ENCODE assay signal across 9 mouse cellular contexts in genomic region chr8:13461843-13462242, GRCm38 (mm10). TPM values are rescaled to one million over a fixed set of nuclear protein-coding genes. Genes with fewer than 3 reads are reported as not detected.
DNase-seq lines count a peak whose midpoint lies in the region; ATAC-seq and TF ChIP-seq lines count a peak whose summit lies in the region.
"Had no signal": no experiment of that assay in that cellular context is flagged by ENCODE, and none has a peak within 500 bp of the region (broad histone marks: within the 10 kb centered on the region; RNA-seq: fewer than 3 reads in every experiment).

No protein-coding gene starts in this region.

- DNase-seq in heart, adult 2 months, result peak; percentile 73 to 85
- DNase-seq in c-Kit-negative CD71-positive TER-119-positive erythroid progenitor cells, embryonic 14.5 days (ENCODE audit: low read depth, low spot score), result peak; percentile 21
- DNase-seq in forebrain, postnatal 0 days, result peak; percentile 66
- DNase-seq in left cerebral cortex, postnatal 25 days (ENCODE audit: low spot score in 2 of 2), result peak; percentile 76 to 82
- DNase-seq in thymus, adult 2 months, result peak; percentile 77

- peaks cover 6% of the 10 kb centered on the region for H3K4me1 ChIP-seq in heart, adult 2 months (ENCODE audit: control insufficient read depth, insufficient read depth, low read length)
- no peaks in the 10 kb centered on the region for H3K4me1 ChIP-seq in heart, embryonic 11.5 days (ENCODE audit: control insufficient read depth, insufficient read depth, low read length)
- H3K4me1 ChIP-seq in forebrain, postnatal 0 days (ENCODE audit: insufficient read depth), result no peaks in the 10 kb centered on the region
- H3K4me1 ChIP-seq in intestine, embryonic 16.5 days (ENCODE audit: control insufficient read depth, insufficient read depth, low read length), result no peaks in the 10 kb centered on the region
- H3K4me1 ChIP-seq in olfactory bulb, adult 2 months (ENCODE audit: control insufficient read depth, insufficient read depth, low read length), result no peaks in the 10 kb centered on the region
- H3K4me1 ChIP-seq in thymus, adult 2 months (replicated peaks; ENCODE audit: control insufficient read depth, insufficient read depth, low read length), result no peaks in the 10 kb centered on the region
- H3K4me1 ChIP-seq: midbrain, embryonic 12.5 days had no signal

- TF ChIP-seq CTCF in heart, adult 2 months (IDR thresholded peaks at IDR 0.05), result peak; percentile 91
- TF ChIP-seq CTCF in forebrain, postnatal 0 days (IDR thresholded peaks at IDR 0.05; ENCODE audit: low read depth), result peak; percentile 79
- TF ChIP-seq CTCF in olfactory bulb, adult 2 months (IDR thresholded peaks at IDR 0.05; ENCODE audit: insufficient read depth, low read depth, low read length), result peak; percentile 59
- TF ChIP-seq CTCF in thymus, adult 2 months (IDR thresholded peaks at IDR 0.05; ENCODE audit: borderline replicate concordance, control insufficient read depth, extremely low read depth, insufficient read depth, low read length, poor library complexity), result peak; percentile 93

- 40% methylated on average over 4 of the region's 4 CpGs for WGBS in heart, adult 2 months
- WGBS in heart, embryonic 11.5 days (ENCODE audit: insufficient replicate concordance), result 31% methylated on average over 4 of the region's 4 CpGs
- 35% methylated on average over 4 of the region's 4 CpGs for WGBS in forebrain, postnatal 0 days
- 41% methylated on average over 4 of the region's 4 CpGs for WGBS in intestine, embryonic 16.5 days
- WGBS in olfactory bulb, adult 2 months, result 40% methylated on average over 4 of the region's 4 CpGs
- 39% methylated on average over 4 of the region's 4 CpGs for WGBS in thymus, adult 2 months

- H3K4me3 ChIP-seq in heart, adult 2 months, result no peak overlapping the region
- H3K4me3 ChIP-seq in heart, embryonic 11.5 days (ENCODE audit: low read depth, low read length), result no peak overlapping the region
- no peak overlapping the region for H3K4me3 ChIP-seq in forebrain, postnatal 0 days (ENCODE audit: low read depth, low read length)
- no peak overlapping the region for H3K4me3 ChIP-seq in intestine, embryonic 16.5 days (ENCODE audit: low read length)
- no peak overlapping the region for H3K4me3 ChIP-seq in olfactory bulb, adult 2 months (ENCODE audit: insufficient read depth, low read depth, low read length)
- H3K4me3 ChIP-seq in thymus, adult 2 months (ENCODE audit: control insufficient read depth, insufficient read depth, low read length), result no peak overlapping the region
- H3K4me3 ChIP-seq: midbrain, embryonic 12.5 days had no signal

- intact Hi-C loops in heart, adult 2 months (cut with DNase I), result loop anchor here (1.0 kb wide), 1 partner anchor 51 kb away; no protein-coding TSS in a partner anchor
- intact Hi-C loops in left cerebral cortex, postnatal 25 days (cut with DNase I), result loop anchor here (1.0 to 5.0 kb wide), 2 partner anchors 51 to 85 kb away; no protein-coding TSS in a partner anchor

- no peak for ATAC-seq in heart, embryonic 11.5 days (replicated peaks; ENCODE audit: insufficient number of reproducible peaks, low FRiP score, low TSS enrichment)
- ATAC-seq in forebrain, postnatal 0 days, result peak; percentile 50; the same call in 1 of the 2 replicates
- ATAC-seq in intestine, embryonic 16.5 days, result peak; percentile 56

- no peak overlapping the region for H3K4me2 ChIP-seq in heart, embryonic 11.5 days
- no peak overlapping the region for H3K4me2 ChIP-seq in forebrain, postnatal 0 days (ENCODE audit: low read depth)
- H3K4me2 ChIP-seq in intestine, embryonic 16.5 days (ENCODE audit: low read depth, low read length), result no peak overlapping the region
- H3K4me2 ChIP-seq: midbrain, embryonic 12.5 days had no signal

- H3K79me2 ChIP-seq in heart, adult 2 months (replicated peaks; ENCODE audit: control insufficient read depth, insufficient read depth, low read length), result no peaks in the 10 kb centered on the region

- H3K9ac ChIP-seq in heart, adult 2 months (ENCODE audit: low read depth, low read length), result no peak overlapping the region
- no peak overlapping the region for H3K9ac ChIP-seq in heart, embryonic 11.5 days (ENCODE audit: low read depth, low read length)
- no peak overlapping the region for H3K9ac ChIP-seq in forebrain, postnatal 0 days
- H3K9ac ChIP-seq in intestine, embryonic 16.5 days (ENCODE audit: low read depth, low read length), result no peak overlapping the region
- H3K9ac ChIP-seq: midbrain, embryonic 12.5 days had no signal

- peak; percentile 56; the same call in 1 of the 2 replicates for TF ChIP-seq EP300 in heart, adult 2 months (IDR thresholded peaks at IDR 0.05; ENCODE audit: insufficient read depth, low read depth, low read length)

- no peak for TF ChIP-seq POLR2A in heart, adult 2 months (IDR thresholded peaks at IDR 0.05; ENCODE audit: insufficient read depth, low read depth, low read length)
- TF ChIP-seq POLR2A in olfactory bulb, adult 2 months (IDR thresholded peaks at IDR 0.05; ENCODE audit: insufficient read depth, low read depth, low read length), result no peak
- no peak for TF ChIP-seq POLR2A in thymus, adult 2 months (IDR thresholded peaks at IDR 0.05; ENCODE audit: control insufficient read depth, extremely low read depth, insufficient read depth, low read length, poor library complexity)

- peak overlapping the region; percentile 33 for H3K27ac ChIP-seq in heart, adult 2 months
- no peak overlapping the region for H3K27ac ChIP-seq in heart, embryonic 11.5 days (ENCODE audit: low read depth, low read length)
- no peak overlapping the region for H3K27ac ChIP-seq in forebrain, postnatal 0 days (ENCODE audit: low read depth, low read length)
- H3K27ac ChIP-seq in intestine, embryonic 16.5 days (ENCODE audit: low read length), result no peak overlapping the region
- H3K27ac ChIP-seq in olfactory bulb, adult 2 months (ENCODE audit: insufficient read depth, low read depth, low read length), result no peak overlapping the region
- no peak overlapping the region for H3K27ac ChIP-seq in thymus, adult 2 months (ENCODE audit: control insufficient read depth, insufficient read depth, low read length)
- H3K27ac ChIP-seq: midbrain, embryonic 12.5 days had no signal

- no peaks in the 10 kb centered on the region for H3K9me3 ChIP-seq in heart, embryonic 11.5 days (replicated peaks; ENCODE audit: control insufficient read depth, low read length)
- H3K9me3 ChIP-seq in forebrain, postnatal 0 days (ENCODE audit: low read length), result no peaks in the 10 kb centered on the region
- H3K9me3 ChIP-seq in intestine, embryonic 16.5 days (ENCODE audit: control insufficient read depth, low read length), result no peaks in the 10 kb centered on the region
- H3K9me3 ChIP-seq: midbrain, embryonic 12.5 days had no signal

- H3K36me3 ChIP-seq in heart, adult 2 months (ENCODE audit: control insufficient read depth, insufficient read depth, low read length), result no peaks in the 10 kb centered on the region
- H3K36me3 ChIP-seq in heart, embryonic 11.5 days (ENCODE audit: control insufficient read depth, insufficient read depth, low read length), result no peaks in the 10 kb centered on the region
- H3K36me3 ChIP-seq in forebrain, postnatal 0 days (ENCODE audit: insufficient read depth), result no peaks in the 10 kb centered on the region
- H3K36me3 ChIP-seq in intestine, embryonic 16.5 days (ENCODE audit: control insufficient read depth, insufficient read depth, low read length), result no peaks in the 10 kb centered on the region; the same call in 1 of the 2 replicates
- H3K36me3 ChIP-seq in thymus, adult 2 months (ENCODE audit: control insufficient read depth, insufficient read depth, low read length), result no peaks in the 10 kb centered on the region
- H3K36me3 ChIP-seq: midbrain, embryonic 12.5 days had no signal

- no peaks in the 10 kb centered on the region for H3K27me3 ChIP-seq in heart, adult 2 months (ENCODE audit: control insufficient read depth, insufficient read depth, low read length)
- no peaks in the 10 kb centered on the region for H3K27me3 ChIP-seq in heart, embryonic 11.5 days (ENCODE audit: control insufficient read depth, insufficient read depth, low read length)
- no peaks in the 10 kb centered on the region for H3K27me3 ChIP-seq in forebrain, postnatal 0 days (ENCODE audit: insufficient read depth, low read length)
- H3K27me3 ChIP-seq in intestine, embryonic 16.5 days (replicated peaks; ENCODE audit: control insufficient read depth, insufficient read depth, low read length), result no peaks in the 10 kb centered on the region
- H3K27me3 ChIP-seq in thymus, adult 2 months (ENCODE audit: control insufficient read depth, insufficient read depth, low read length), result no peaks in the 10 kb centered on the region
- H3K27me3 ChIP-seq: midbrain, embryonic 12.5 days had no signal

RNA-seq across cellular contexts. Expression of gene Tmem255b, which starts 26.9 kb away (rescaled TPM):
- total RNA-seq in heart, adult 2 months (2021), result 1 to 10 TPM; 4.8 to 8.0 TPM
- 10.2 and 17.0 TPM in 2 replicates for polyA plus RNA-seq in heart, adult 2 months (2012; rRNA removed)
- 0.25 and 0.33 TPM in 2 replicates for polyA plus RNA-seq in heart, embryonic 11.5 days (2014; fragmentation: Nextera tagmentation; extraction: Ambion mirVana)
- total RNA-seq in forebrain, postnatal 0 days (2014; rRNA removed), result 1.0 and 1.2 TPM in 2 replicates
- 1.3 and 1.6 TPM in 2 replicates for polyA plus RNA-seq in forebrain, postnatal 0 days (2015; fragmentation: Nextera tagmentation; extraction: Ambion mirVana)
- 3.2 and 3.6 TPM in 2 replicates for polyA plus RNA-seq in intestine, embryonic 16.5 days (2015; fragmentation: Nextera tagmentation; extraction: Ambion mirVana)
- total RNA-seq in left cerebral cortex, postnatal 25 days (2021), result 1 to 10 TPM; 5.0 to 5.6 TPM
- polyA plus RNA-seq in olfactory bulb, adult 2 months (2012; ENCODE audit: insufficient read depth, insufficient read length, low replicate concordance, missing spikeins), result not detected in 2 replicates
- polyA plus RNA-seq in thymus, adult 2 months (2012; rRNA removed), result 4.8 and 5.5 TPM in 2 replicates
- polyA plus RNA-seq: midbrain, embryonic 12.5 days had no signal

RNA-seq across cellular contexts. Expression of gene Gas6, which starts 32.4 kb away (rescaled TPM):
- 100 to 1,000 TPM; 114 to 129 TPM for total RNA-seq in heart, adult 2 months (2021)
- polyA plus RNA-seq in heart, adult 2 months (2012; rRNA removed), result 133 and 153 TPM in 2 replicates
- polyA plus RNA-seq in heart, embryonic 11.5 days (2014; fragmentation: Nextera tagmentation; extraction: Ambion mirVana), result 12.4 and 17.7 TPM in 2 replicates
- total RNA-seq in forebrain, postnatal 0 days (2014; rRNA removed), result 64.2 and 65.7 TPM in 2 replicates
- polyA plus RNA-seq in forebrain, postnatal 0 days (2015; fragmentation: Nextera tagmentation; extraction: Ambion mirVana), result 48.7 and 57.0 TPM in 2 replicates
- 55.8 and 60.7 TPM in 2 replicates for polyA plus RNA-seq in intestine, embryonic 16.5 days (2015; fragmentation: Nextera tagmentation; extraction: Ambion mirVana)
- total RNA-seq in left cerebral cortex, postnatal 25 days (2021), result 10 to 100 TPM; 97.5 to 98.9 TPM
- not detected in 2 replicates for polyA plus RNA-seq in olfactory bulb, adult 2 months (2012; ENCODE audit: insufficient read depth, insufficient read length, low replicate concordance, missing spikeins)
- 131 and 163 TPM in 2 replicates for polyA plus RNA-seq in thymus, adult 2 months (2012; rRNA removed)

RNA-seq across cellular contexts. Expression of gene Grk1, which starts 57.0 kb away (rescaled TPM):
- total RNA-seq in heart, adult 2 months (2021), result under 1 TPM; 0.05 TPM
- polyA plus RNA-seq in heart, adult 2 months (2012; rRNA removed), result not detected in 2 replicates
- polyA plus RNA-seq in heart, embryonic 11.5 days (2014; fragmentation: Nextera tagmentation; extraction: Ambion mirVana), result 0.04 and 0.06 TPM in 2 replicates
- 0.14 TPM in 1 of 2 replicates, not detected in the other for total RNA-seq in forebrain, postnatal 0 days (2014; rRNA removed)
- 0.02 TPM in 1 of 2 replicates, not detected in the other for polyA plus RNA-seq in forebrain, postnatal 0 days (2015; fragmentation: Nextera tagmentation; extraction: Ambion mirVana)
- not detected in 2 replicates for polyA plus RNA-seq in intestine, embryonic 16.5 days (2015; fragmentation: Nextera tagmentation; extraction: Ambion mirVana)
- not detected for total RNA-seq in left cerebral cortex, postnatal 25 days (2021)
- polyA plus RNA-seq in olfactory bulb, adult 2 months (2012; ENCODE audit: insufficient read depth, insufficient read length, low replicate concordance, missing spikeins), result not detected in 2 replicates
- 0.05 and 0.09 TPM in 2 replicates for polyA plus RNA-seq in thymus, adult 2 months (2012; rRNA removed)

Comparison
In these comparisons a context has a peak if more than half of its experiments do, and no peak if none do; other contexts are left out.
1. DNase-seq: peak in every context shown above with its lines; median percentile 79 in heart, adult 2 months; 79 in left cerebral cortex, postnatal 25 days; 77 in thymus, adult 2 months; 66 in forebrain, postnatal 0 days; 21 in c-Kit-negative CD71-positive TER-119-positive erythroid progenitor cells, embryonic 14.5 days.